Mouse (Mus musculus) neural tube, embryonic 14.5 days (tissue): ENCODE results near the gene Blmh. TPM values are rescaled to one million over a fixed set of nuclear protein-coding genes. Genes with fewer than 3 reads are reported as not detected.

Experiments used
- ATAC-seq: fragments of 200-750 bp; cut with Nextera tagmentation; 2 replicates; pipeline ENCODE4 v1.8.0; 2017; ENCODE audit warnings: low read depth, mild to moderate bottlenecking, moderate TSS enrichment, moderate library complexity
- H3K27ac ChIP-seq: fragments of 300-500 bp; sonication (generic); 2 replicates; pipeline ENCODE4 v1.5.1; 2014; ENCODE audit warnings: low read depth, mild to moderate bottlenecking, control low read depth, low read length, moderate library complexity, mixed read lengths
- H3K27me3 ChIP-seq: fragments of 300-500 bp; sonication (generic); 2 replicates; pipeline ENCODE4 v1.6.1; 2014; ENCODE audit warnings: low read length; ENCODE audit not compliant: control insufficient read depth, insufficient read depth
- H3K36me3 ChIP-seq: fragments of 300-500 bp; sonication (generic); 2 replicates; pipeline ENCODE4 v1.6.1; 2014; ENCODE audit warnings: low read length, mixed read lengths; ENCODE audit not compliant: control insufficient read depth, insufficient read depth
- H3K4me1 ChIP-seq: fragments of 300-500 bp; sonication (generic); 2 replicates; pipeline ENCODE4 v1.6.1; 2014; ENCODE audit warnings: low read length; ENCODE audit not compliant: control insufficient read depth, insufficient read depth
- H3K4me2 ChIP-seq: fragments of 300-500 bp; sonication (generic); 2 replicates; pipeline ENCODE4 v1.6.1; 2014; ENCODE audit warnings: mild to moderate bottlenecking, low read depth, low read length, control low read depth
- H3K4me3 ChIP-seq: fragments of 300-500 bp; sonication (generic); 2 replicates; pipeline ENCODE4 v1.5.1; 2014; ENCODE audit warnings: low read depth, low read length, control low read depth, mixed read lengths
- H3K9ac ChIP-seq: fragments of 300-500 bp; sonication (generic); replicated peaks from 2 replicates; pipeline ENCODE4 v1.6.1; 2014; ENCODE audit warnings: low read depth, mild to moderate bottlenecking, control low read depth, low read length, mixed read lengths
- H3K9me3 ChIP-seq: fragments of 300-500 bp; sonication (generic); 2 replicates; pipeline ENCODE4 v1.6.1; 2016; ENCODE audit warnings: low read length; ENCODE audit not compliant: control insufficient read depth
- WGBS: fragments of 180-500 bp; shearing (Covaris S2); extraction: QIAGEN DNeasy Blood & Tissue Kit; methylation state at CpG from one replicate; pipeline ENCODE4 v1.1.7; 2014; 5-methylcytosine and 5-hydroxymethylcytosine counted together
- polyA plus RNA-seq: library from polyadenylated mRNA; unstranded; fragments of >200 nt; fragmentation: Nextera tagmentation; extraction: Ambion mirVana; gene quantifications from 2 replicates; pipeline ENCODE4 v1.2.1, GENCODE M21; 2014

The Blmh gene
- polyA plus RNA-seq, 1 experiment from 2014 or later: 117 TPM

- Histone ChIP-seq H3K4me2 (no peak overlapping the region), H3K9me3 (no peaks in the 10 kb centered on the region), H3K27me3 (no peaks in the 10 kb centered on the region), H3K9ac (no peak overlapping the region), H3K27ac (no peak overlapping the region), H3K36me3 (peaks cover 36% of the 10 kb centered on the region), H3K4me1 (no peaks in the 10 kb centered on the region), H3K4me3 (no peak overlapping the region)
- no peak for ATAC-seq
- WGBS: 91% methylated on average over 5 of the region's 5 CpGs
Observed at GRCm38 (mm10) chr11:76983641-76984040, 59.0 kb downstream of the Blmh start.

DNA sequence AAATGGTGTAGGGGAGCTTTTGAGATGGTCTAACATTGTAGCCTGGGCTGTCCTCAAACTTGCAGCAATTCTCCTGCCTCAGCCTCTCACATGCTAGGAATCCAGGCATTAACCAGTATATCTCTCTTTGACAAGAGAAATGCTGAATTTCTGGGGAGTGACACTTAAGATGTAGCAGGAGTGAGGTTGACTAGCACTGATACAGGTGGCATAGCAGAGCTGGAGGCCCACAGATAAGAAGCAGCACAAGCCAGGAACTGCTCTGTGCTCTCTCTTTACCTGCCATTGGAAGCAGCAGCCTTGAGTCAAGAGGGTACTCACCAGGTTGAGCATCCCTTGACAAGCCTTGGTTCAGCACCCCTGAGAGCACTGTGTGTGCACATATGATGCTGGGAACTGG is 59.6 kb downstream of the Blmh start:
- no peaks in the 10 kb centered on the region for H3K4me1 ChIP-seq
- H3K36me3 ChIP-seq: peaks cover 36% of the 10 kb centered on the region
- no peak for ATAC-seq

DNA sequence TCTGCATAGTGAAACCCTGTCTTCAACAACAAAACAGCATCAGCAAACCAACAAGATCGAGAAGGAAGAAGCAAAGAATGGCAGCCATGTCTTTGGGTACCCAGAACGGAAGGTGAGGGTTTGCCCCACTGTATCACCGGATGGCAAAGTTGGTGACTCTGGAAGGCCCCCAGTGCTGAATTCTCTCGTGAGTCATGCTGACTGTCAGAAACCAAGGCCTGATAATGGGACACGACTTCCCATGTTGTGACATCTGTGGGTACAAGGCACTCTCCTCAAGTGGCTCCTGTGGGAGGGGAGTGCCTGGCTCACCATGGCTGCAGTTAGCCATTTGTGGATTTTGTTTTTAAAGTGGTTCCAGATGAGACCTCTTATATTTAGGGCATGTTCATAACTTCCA is 66.2 kb downstream of the Blmh start:
- no peaks in the 10 kb centered on the region for H3K27me3 ChIP-seq
- H3K4me2 ChIP-seq: no peak overlapping the region
- no peaks in the 10 kb centered on the region for H3K4me1 ChIP-seq
- no peak overlapping the region for H3K27ac ChIP-seq
- ATAC-seq: no peak
- WGBS: 86% methylated on average over 5 of the region's 5 CpGs
- no peak overlapping the region for H3K9ac ChIP-seq
- no peak overlapping the region for H3K4me3 ChIP-seq
- peaks cover 14% of the 10 kb centered on the region; the same call in 1 of the 2 replicates for H3K36me3 ChIP-seq
- H3K9me3 ChIP-seq: no peaks in the 10 kb centered on the region

More for the DNA sequence above, 59.6 kb downstream of the Blmh start:
- no peak overlapping the region for H3K4me2 ChIP-seq
- H3K27me3 ChIP-seq: no peaks in the 10 kb centered on the region
- no peaks in the 10 kb centered on the region for H3K9me3 ChIP-seq
- no peak overlapping the region for H3K4me3 ChIP-seq
- H3K9ac ChIP-seq: no peak overlapping the region
- no peak overlapping the region for H3K27ac ChIP-seq

GRCm38 (mm10) chr11:76992886-76993285 is 68.3 kb downstream of the Blmh start:
- Histone ChIP-seq H3K4me1 (no peaks in the 10 kb centered on the region), H3K27me3 (peaks cover 9% of the 10 kb centered on the region; the same call in 1 of the 2 replicates), H3K9me3 (no peaks in the 10 kb centered on the region), H3K36me3 (no peaks in the 10 kb centered on the region), H3K4me3 (no peak overlapping the region), H3K27ac (no peak overlapping the region), H3K9ac (no peak overlapping the region), H3K4me2 (no peak overlapping the region)
- ATAC-seq: no peak
- 42% methylated on average over 4 of the region's 4 CpGs for WGBS

- Histone ChIP-seq H3K9me3 (no peaks in the 10 kb centered on the region), H3K27ac (no peak overlapping the region), H3K4me1 (peaks cover 9% of the 10 kb centered on the region), H3K36me3 (no peaks in the 10 kb centered on the region), H3K4me3 (no peak overlapping the region), H3K27me3 (peaks cover 30% of the 10 kb centered on the region), H3K9ac (no peak overlapping the region), H3K4me2 (no peak overlapping the region)
- no peak for ATAC-seq
- WGBS: 47% methylated on average over 20 of the region's 20 CpGs
Observed at GRCm38 (mm10) chr11:76995966-76996672, 71.5 kb downstream of the Blmh start.

DNA sequence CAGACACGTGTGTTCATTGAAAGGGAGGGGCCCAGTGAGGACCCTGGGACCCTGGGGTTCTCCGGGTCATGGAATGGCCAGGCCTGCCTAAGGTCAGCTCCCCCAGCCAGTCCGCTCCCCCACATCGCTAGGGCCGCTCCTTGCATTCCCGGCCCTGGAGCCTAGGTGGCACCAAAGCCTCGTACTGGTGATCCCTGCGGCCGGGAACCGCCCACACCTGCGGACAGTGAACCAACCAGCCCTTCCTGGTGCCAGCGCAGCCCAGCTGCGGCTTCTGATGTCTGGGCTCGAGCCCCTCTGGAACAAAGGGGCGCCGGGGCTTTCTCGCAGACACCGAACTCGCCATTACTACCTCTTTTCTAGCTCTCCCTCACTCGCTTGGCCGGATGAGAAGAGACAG is 72.7 kb downstream of the Blmh start:
- WGBS: 0% methylated on average over 21 of the region's 21 CpGs
- Histone ChIP-seq H3K27ac (no peak overlapping the region), H3K9ac (peak overlapping the region; percentile 47), H3K36me3 (no peaks in the 10 kb centered on the region), H3K4me1 (peaks cover 9% of the 10 kb centered on the region), H3K9me3 (no peaks in the 10 kb centered on the region), H3K4me2 (peak overlapping the region; percentile 89), H3K27me3 (peaks cover 30% of the 10 kb centered on the region), H3K4me3 (peak overlapping the region; percentile 39)
- ATAC-seq: peak; percentile 51; the same call in 1 of the 2 replicates

- Histone ChIP-seq H3K27me3 (peaks cover 30% of the 10 kb centered on the region), H3K9me3 (no peaks in the 10 kb centered on the region), H3K4me1 (peaks cover 9% of the 10 kb centered on the region), H3K27ac (no peak within 1 kb of the TSS), H3K36me3 (no peaks in the 10 kb centered on the region), H3K9ac (peak within 1 kb of the TSS; percentile 47), H3K4me3 (peak within 1 kb of the TSS; percentile 39), H3K4me2 (peak within 1 kb of the TSS; percentile 89)
- ATAC-seq: no peak
- under 1% methylated on average over 48 of the region's 52 CpGs for WGBS
Observed at GRCm38 (mm10) chr11:76997916-76998704, 73.5 kb downstream of the Blmh start, which contains the start of gene Slc6a4. Gene Slc6a4 (plus strand): TSS chr11:76998603.

DNA sequence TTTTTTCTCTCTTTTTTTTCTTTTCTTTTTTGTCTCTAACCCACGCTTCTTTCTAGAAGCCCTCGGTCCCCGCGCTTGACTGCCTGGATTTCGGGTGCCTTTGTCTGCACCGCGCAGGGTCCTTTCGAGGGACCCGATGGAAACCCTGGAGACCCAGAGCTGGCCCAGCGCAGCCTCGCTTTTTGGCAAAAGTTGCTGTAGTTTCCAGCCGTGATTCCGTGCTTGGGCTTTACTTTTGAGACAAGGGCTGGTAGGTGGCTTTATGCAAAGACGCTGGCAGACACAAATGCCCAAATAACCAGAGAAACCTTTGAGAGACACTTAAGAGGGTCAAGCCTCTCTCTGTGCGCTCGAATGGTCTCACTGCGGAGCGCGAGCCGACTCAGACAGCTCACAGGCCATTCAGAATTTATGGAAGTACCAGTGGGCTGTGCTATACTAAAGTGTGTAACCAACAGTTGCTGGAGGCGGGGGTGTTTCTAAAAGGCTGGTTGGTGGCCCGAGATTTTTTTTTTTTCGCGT is 74.2 kb downstream of the Blmh start:
- ATAC-seq: no peak
- H3K27me3 ChIP-seq: peaks cover 30% of the 10 kb centered on the region
- H3K36me3 ChIP-seq: no peaks in the 10 kb centered on the region
- WGBS: 6% methylated on average over 24 of the region's 24 CpGs
- H3K9ac ChIP-seq: no peak overlapping the region
- peaks cover 9% of the 10 kb centered on the region for H3K4me1 ChIP-seq
- peak overlapping the region; percentile 89 for H3K4me2 ChIP-seq
- H3K4me3 ChIP-seq: peak overlapping the region; percentile 39
- no peaks in the 10 kb centered on the region for H3K9me3 ChIP-seq
- H3K27ac ChIP-seq: no peak overlapping the region

GRCm38 (mm10) chr11:77000741-77001140 is 76.1 kb downstream of the Blmh start:
- ATAC-seq: no peak
- Histone ChIP-seq H3K4me1 (peaks cover 9% of the 10 kb centered on the region), H3K4me2 (no peak overlapping the region), H3K27ac (no peak overlapping the region), H3K9ac (no peak overlapping the region), H3K9me3 (no peaks in the 10 kb centered on the region), H3K36me3 (no peaks in the 10 kb centered on the region), H3K27me3 (peaks cover 30% of the 10 kb centered on the region), H3K4me3 (no peak overlapping the region)
- WGBS: 66% methylated on average over 5 of the region's 5 CpGs
